Mouse (Mus musculus) neural tube, embryonic 12.5 days (tissue): ENCODE measurements around the gene Msi2. TPM values are rescaled to one million over a fixed set of nuclear protein-coding genes. Genes with fewer than 3 reads are reported as not detected.

Experiments used
- ATAC-seq: fragments of 200-750 bp; cut with Nextera tagmentation; 2 replicates; pipeline ENCODE4 v1.8.0; 2017; ENCODE audit warnings: low read depth, mild to moderate bottlenecking, moderate TSS enrichment, moderate library complexity; ENCODE audit not compliant: low FRiP score
- H3K27ac ChIP-seq: fragments of 300-500 bp; sonication (generic); 2 replicates; pipeline ENCODE4 v1.5.1; 2016
- H3K27me3 ChIP-seq: fragments of 300-500 bp; sonication (generic); replicated peaks from 2 replicates; pipeline ENCODE4 v1.6.1; 2016; ENCODE audit warnings: mild to moderate bottlenecking
- H3K36me3 ChIP-seq: fragments of 300-500 bp; sonication (generic); 2 replicates; pipeline ENCODE4 v1.6.1; 2016; ENCODE audit warnings: mild to moderate bottlenecking
- H3K4me1 ChIP-seq: fragments of 300-500 bp; sonication (generic); 2 replicates; pipeline ENCODE4 v1.6.1; 2016
- H3K4me2 ChIP-seq: fragments of 300-500 bp; sonication (generic); replicated peaks from 2 replicates; pipeline ENCODE4 v1.6.1; 2016; ENCODE audit warnings: mild to moderate bottlenecking
- H3K4me3 ChIP-seq: fragments of 300-500 bp; sonication (generic); 2 replicates; pipeline ENCODE4 v1.5.1; 2016
- H3K9ac ChIP-seq: fragments of 300-500 bp; sonication (generic); 2 replicates; pipeline ENCODE4 v1.6.1; 2016; ENCODE audit warnings: mild to moderate bottlenecking
- H3K9me3 ChIP-seq: fragments of 300-500 bp; sonication (generic); 2 replicates; pipeline ENCODE4 v1.6.1; 2016; ENCODE audit warnings: mild to moderate bottlenecking
- WGBS: fragments of 180-500 bp; shearing (Covaris S2); methylation state at CpG from one replicate; pipeline ENCODE4 v1.1.7; 2016; 5-methylcytosine and 5-hydroxymethylcytosine counted together
- polyA plus RNA-seq: library from polyadenylated mRNA; unstranded; fragments of >200 nt; fragmentation: Nextera tagmentation; extraction: Ambion mirVana; gene quantifications from 2 replicates; pipeline ENCODE4 v1.2.1, GENCODE M21; 2016

The Msi2 gene
- polyA plus RNA-seq, 1 experiment from 2014 or later: 27.9 TPM

- Histone ChIP-seq H3K4me2 (no peak overlapping the region), H3K27ac (no peak overlapping the region), H3K27me3 (no peaks in the 10 kb centered on the region), H3K9me3 (no peaks in the 10 kb centered on the region), H3K9ac (no peak overlapping the region), H3K36me3 (no peaks in the 10 kb centered on the region), H3K4me1 (peaks cover 85% of the 10 kb centered on the region), H3K4me3 (no peak overlapping the region)
- ATAC-seq: no peak
- WGBS: 78% methylated on average over 7 of the region's 7 CpGs
These were observed 141.2 kb downstream of the Msi2 start for GRCm38 (mm10) chr11:88577076-88577475.

GRCm38 (mm10) chr11:88576233-88576998 lies 141.9 kb downstream of the Msi2 start:
- H3K9me3 ChIP-seq: no peaks in the 10 kb centered on the region
- H3K4me3 ChIP-seq: no peak overlapping the region
- no peak overlapping the region for H3K27ac ChIP-seq
- WGBS: 80% methylated on average over 7 of the region's 7 CpGs
- no peak overlapping the region for H3K9ac ChIP-seq
- no peak for ATAC-seq
- H3K4me2 ChIP-seq: no peak overlapping the region
- no peaks in the 10 kb centered on the region for H3K27me3 ChIP-seq
- peaks cover 85% of the 10 kb centered on the region for H3K4me1 ChIP-seq
- no peaks in the 10 kb centered on the region for H3K36me3 ChIP-seq

- Histone ChIP-seq H3K4me2 (no peak overlapping the region), H3K27ac (no peak overlapping the region), H3K36me3 (no peaks in the 10 kb centered on the region), H3K4me1 (peaks cover 79% of the 10 kb centered on the region), H3K9ac (no peak overlapping the region), H3K4me3 (no peak overlapping the region), H3K9me3 (no peaks in the 10 kb centered on the region), H3K27me3 (no peaks in the 10 kb centered on the region)
- WGBS: 60% methylated on average over 4 of the region's 4 CpGs
- ATAC-seq: no peak
These were observed 143.5 kb downstream of the Msi2 start for GRCm38 (mm10) chr11:88574575-88575360.

- H3K4me2 ChIP-seq: no peak overlapping the region
- WGBS: 69% methylated on average over 5 of the region's 5 CpGs
- no peak overlapping the region for H3K27ac ChIP-seq
- H3K4me1 ChIP-seq: peaks cover 74% of the 10 kb centered on the region
- H3K4me3 ChIP-seq: no peak overlapping the region
- no peaks in the 10 kb centered on the region for H3K9me3 ChIP-seq
- no peaks in the 10 kb centered on the region for H3K27me3 ChIP-seq
- ATAC-seq: no peak
- no peaks in the 10 kb centered on the region for H3K36me3 ChIP-seq
- no peak overlapping the region for H3K9ac ChIP-seq
These were observed 145.3 kb downstream of the Msi2 start for GRCm38 (mm10) chr11:88573013-88573412.

DNA sequence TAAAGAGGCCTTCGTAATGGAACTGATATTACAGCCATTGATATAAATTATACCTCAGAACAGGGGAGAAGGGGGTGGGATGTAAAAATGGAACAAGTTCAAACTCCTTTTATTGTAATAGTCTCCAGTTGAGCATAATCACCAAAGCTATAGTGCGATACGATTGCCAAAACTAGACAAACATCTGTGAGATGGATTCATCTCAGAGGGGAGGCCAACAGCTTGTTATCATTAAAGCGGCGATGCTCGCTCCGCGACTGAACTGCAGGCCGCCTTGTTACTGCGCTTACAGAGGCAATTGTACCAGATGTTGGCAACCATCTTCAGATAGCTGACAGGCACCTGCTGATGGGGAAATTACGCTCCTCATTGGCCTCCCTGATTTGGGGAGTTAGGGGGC lies 145.9 kb downstream of the Msi2 start:
- Histone ChIP-seq H3K36me3 (no peaks in the 10 kb centered on the region), H3K9ac (no peak overlapping the region), H3K27ac (no peak overlapping the region), H3K4me1 (peaks cover 73% of the 10 kb centered on the region), H3K4me2 (no peak overlapping the region), H3K9me3 (no peaks in the 10 kb centered on the region), H3K4me3 (no peak overlapping the region), H3K27me3 (no peaks in the 10 kb centered on the region)
- 66% methylated on average over 11 of the region's 11 CpGs for WGBS
- ATAC-seq: no peak

DNA sequence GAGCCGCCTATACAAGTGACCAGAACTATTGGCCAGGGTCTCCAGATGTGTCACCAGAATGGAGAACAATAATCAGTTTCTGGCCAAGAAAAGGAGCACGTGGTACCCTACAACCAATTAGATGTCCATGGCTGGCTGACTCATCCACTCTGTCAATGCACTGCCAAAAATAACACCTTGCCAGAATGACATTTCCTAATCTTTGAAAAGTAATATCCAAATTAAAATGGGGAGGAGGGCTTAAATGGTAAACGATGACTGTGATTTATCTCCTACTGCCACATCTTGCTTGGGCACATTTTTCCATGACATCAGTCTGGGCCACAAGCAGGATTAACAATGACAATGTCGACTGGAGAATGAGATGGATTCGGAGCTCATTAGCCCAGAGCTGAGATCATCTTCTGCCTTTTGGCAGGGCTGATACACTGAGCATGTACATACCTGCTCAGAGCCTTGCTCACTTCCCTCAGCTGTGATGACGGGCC lies 147.6 kb downstream of the Msi2 start:
- WGBS: 88% methylated on average over 6 of the region's 6 CpGs
- no peaks in the 10 kb centered on the region for H3K36me3 ChIP-seq
- H3K4me3 ChIP-seq: no peak overlapping the region
- H3K4me1 ChIP-seq: peaks cover 65% of the 10 kb centered on the region
- H3K27ac ChIP-seq: no peak overlapping the region
- no peak overlapping the region for H3K9ac ChIP-seq
- no peaks in the 10 kb centered on the region for H3K9me3 ChIP-seq
- H3K4me2 ChIP-seq: no peak overlapping the region
- no peaks in the 10 kb centered on the region for H3K27me3 ChIP-seq
- ATAC-seq: no peak

DNA sequence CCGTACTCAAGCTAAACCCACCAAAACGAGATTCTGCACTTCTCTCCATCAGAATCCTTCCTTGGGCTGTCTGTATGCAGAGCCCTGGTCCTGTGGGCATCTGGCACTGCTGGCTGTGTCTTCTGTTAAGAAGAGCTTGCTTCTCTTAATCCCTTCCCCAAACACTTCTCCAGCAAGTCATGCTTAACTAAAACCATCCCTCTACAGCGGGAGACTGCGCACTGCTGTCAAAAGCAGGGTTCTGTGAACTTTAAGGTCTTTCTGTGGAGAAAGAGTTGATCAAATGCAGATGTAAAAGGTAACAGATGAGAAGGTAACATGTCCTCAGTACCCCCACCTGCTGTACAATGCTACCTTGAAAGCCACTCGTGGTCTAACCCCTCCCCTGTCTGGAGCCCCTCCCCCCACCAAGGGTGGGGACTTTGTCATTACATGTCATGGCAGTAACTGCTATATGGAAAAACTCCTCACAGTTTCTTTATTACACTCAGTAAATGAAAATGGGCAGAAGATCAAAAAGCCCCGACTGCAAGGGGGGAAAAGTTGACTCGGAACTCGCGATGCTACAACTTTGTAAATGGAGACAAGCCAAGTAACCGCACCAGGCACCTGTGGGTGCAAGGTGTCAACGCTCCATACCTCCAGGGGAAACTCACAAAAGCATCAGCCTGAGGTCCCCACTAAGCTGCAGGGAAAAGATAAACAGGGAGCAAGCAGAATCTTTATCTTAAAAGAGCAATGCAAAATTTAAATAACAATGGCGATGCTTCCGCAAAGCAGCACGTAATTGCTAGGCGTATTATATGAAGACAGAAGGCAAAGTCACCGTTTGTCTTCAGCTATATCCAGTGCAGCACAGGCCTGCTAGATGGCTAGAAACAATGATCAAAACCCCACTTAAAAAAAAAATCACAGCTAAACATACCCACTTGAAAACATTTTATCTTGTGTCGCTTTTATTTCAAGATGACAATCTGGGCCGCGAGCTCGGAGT lies 151.4 kb downstream of the Msi2 start:
- H3K4me1 ChIP-seq: peaks cover 54% of the 10 kb centered on the region
- no peak overlapping the region for H3K27ac ChIP-seq

DNA sequence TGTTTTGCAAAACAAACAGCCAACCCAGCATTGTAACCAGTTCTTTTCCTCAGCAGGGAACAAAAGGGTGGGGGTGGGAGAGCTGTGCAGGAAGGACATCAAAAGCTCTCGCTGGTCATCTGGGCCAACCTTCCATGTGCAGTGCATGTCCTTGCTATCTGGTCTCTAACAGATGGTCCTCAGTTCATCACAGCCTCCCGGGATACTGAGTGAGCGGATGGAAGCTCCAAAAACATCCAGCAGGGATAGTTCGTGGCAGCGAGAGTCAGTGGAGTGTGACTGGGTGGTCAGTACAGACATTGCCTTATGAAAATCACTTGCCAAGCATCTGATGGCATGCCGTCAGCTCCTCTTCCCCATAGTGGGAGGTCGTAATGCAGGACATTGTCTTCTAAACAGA lies 153.5 kb downstream of the Msi2 start:
- Histone ChIP-seq H3K4me3 (no peak overlapping the region), H3K4me2 (no peak overlapping the region), H3K36me3 (peaks cover 3% of the 10 kb centered on the region; the same call in 1 of the 2 replicates), H3K9ac (no peak overlapping the region), H3K27ac (no peak overlapping the region), H3K4me1 (peaks cover 62% of the 10 kb centered on the region), H3K9me3 (no peaks in the 10 kb centered on the region), H3K27me3 (no peaks in the 10 kb centered on the region)
- no peak for ATAC-seq
- WGBS: 62% methylated on average over 7 of the region's 7 CpGs

More for the DNA sequence above, 151.4 kb downstream of the Msi2 start:
- peaks cover 3% of the 10 kb centered on the region; the same call in 1 of the 2 replicates for H3K36me3 ChIP-seq
- 64% methylated on average over 20 of the region's 20 CpGs for WGBS
- H3K9me3 ChIP-seq: no peaks in the 10 kb centered on the region
- ATAC-seq: no peak
- no peak overlapping the region for H3K9ac ChIP-seq
- H3K27me3 ChIP-seq: no peaks in the 10 kb centered on the region
- no peak overlapping the region for H3K4me3 ChIP-seq
- H3K4me2 ChIP-seq: no peak overlapping the region

DNA sequence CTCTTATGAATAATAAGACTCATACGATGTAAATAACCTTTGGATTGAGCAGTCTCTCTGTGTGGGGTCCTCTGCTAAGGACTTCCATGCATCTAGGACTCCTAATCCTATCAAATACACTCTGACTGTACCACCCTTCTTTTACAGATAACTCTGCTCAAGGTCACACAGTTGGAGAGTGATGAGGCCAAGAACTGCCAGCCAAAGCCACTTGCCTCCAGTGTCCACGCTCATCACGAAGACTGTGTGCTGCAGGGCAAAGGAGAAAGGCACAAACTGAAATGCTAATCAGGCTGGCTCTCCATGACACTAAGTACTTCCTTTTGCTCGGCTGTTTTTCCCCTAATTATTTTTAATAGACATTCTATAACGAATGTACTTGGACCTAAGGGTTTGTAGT lies 153.9 kb downstream of the Msi2 start:
- H3K4me2 ChIP-seq: no peak overlapping the region
- H3K4me1 ChIP-seq: peaks cover 66% of the 10 kb centered on the region
- WGBS: 61% methylated on average over 5 of the region's 5 CpGs
- H3K27ac ChIP-seq: no peak overlapping the region
- H3K36me3 ChIP-seq: peaks cover 3% of the 10 kb centered on the region; the same call in 1 of the 2 replicates
- no peak overlapping the region for H3K4me3 ChIP-seq
- H3K27me3 ChIP-seq: no peaks in the 10 kb centered on the region
- H3K9ac ChIP-seq: no peak overlapping the region
- ATAC-seq: no peak
- no peaks in the 10 kb centered on the region for H3K9me3 ChIP-seq

DNA sequence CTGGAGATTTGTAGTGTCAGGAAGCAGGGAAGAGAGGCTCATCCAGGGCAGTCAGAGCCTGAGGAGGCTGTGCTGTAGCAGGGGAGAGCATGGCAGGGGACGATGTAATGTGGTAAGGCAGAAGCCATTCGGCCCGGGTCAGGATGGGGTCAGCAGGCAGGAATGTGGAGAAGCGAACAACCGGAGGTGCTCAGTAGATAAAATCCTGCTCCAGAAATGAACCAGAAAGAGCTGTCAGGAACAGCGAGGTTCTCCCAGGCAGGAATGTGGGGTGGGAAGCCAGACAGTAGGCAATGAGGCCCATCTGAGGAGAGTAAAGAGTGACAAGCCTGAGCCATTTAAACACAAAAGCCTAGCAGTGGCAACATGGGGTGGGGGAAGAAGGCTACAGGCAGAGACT lies 157.1 kb downstream of the Msi2 start:
- Histone ChIP-seq H3K4me1 (peaks cover 76% of the 10 kb centered on the region), H3K4me2 (no peak overlapping the region), H3K9me3 (no peaks in the 10 kb centered on the region), H3K27me3 (no peaks in the 10 kb centered on the region), H3K9ac (0 out of 2 replicates have a peak overlapping the region, but pooled peaks have one; percentile 3), H3K4me3 (no peak overlapping the region), H3K36me3 (peaks cover 3% of the 10 kb centered on the region; the same call in 1 of the 2 replicates), H3K27ac (no peak overlapping the region)
- 11% methylated on average over 6 of the region's 6 CpGs for whole genome bisulfite sequencing
- no peak for ATAC-seq

DNA sequence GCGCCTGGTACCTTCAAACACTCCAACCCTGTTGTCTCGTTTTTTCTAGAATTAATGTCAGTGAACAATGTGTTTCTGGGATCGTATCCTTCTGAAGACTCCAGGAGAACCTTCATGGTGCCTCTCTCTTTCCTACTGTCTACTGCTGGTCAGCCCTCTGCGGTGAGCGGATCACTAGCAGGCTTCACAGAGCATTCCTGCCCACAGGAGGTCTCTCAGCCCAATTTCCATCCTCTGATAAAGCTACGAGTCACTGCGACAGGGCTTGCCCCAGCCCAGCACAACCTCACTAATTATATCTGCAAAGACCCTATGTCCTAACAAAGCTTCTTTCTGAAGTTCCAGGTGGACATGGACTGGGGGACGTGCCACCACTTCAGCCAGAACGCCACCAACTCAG lies 157.7 kb downstream of the Msi2 start:
- H3K9me3 ChIP-seq: no peaks in the 10 kb centered on the region
- ATAC-seq: no peak
- H3K4me3 ChIP-seq: no peak overlapping the region
- H3K27ac ChIP-seq: no peak overlapping the region
- H3K36me3 ChIP-seq: peaks cover 3% of the 10 kb centered on the region; the same call in 1 of the 2 replicates
- no peaks in the 10 kb centered on the region for H3K27me3 ChIP-seq
- 0 out of 2 replicates have a peak overlapping the region, but pooled peaks have one; percentile 3 for H3K9ac ChIP-seq
- 70% methylated on average over 9 of the region's 9 CpGs for WGBS
- H3K4me1 ChIP-seq: peaks cover 82% of the 10 kb centered on the region
- no peak overlapping the region for H3K4me2 ChIP-seq
